Mouse (Mus musculus) MEL (cell line): ENCODE data around the gene 1700042G07Rik. TPM values are rescaled to one million over a fixed set of nuclear protein-coding genes. Genes with fewer than 3 reads are reported as not detected.

Experiments
- DNase-seq: peaks from one replicate; pipeline ENCODE4 v3.0.0; 2011; ENCODE audit warnings: low read depth, low spot score
- H3K27ac ChIP-seq: 2 replicates; pipeline ENCODE4 v1.5.1; 2012; ENCODE audit warnings: low read depth, mild to moderate bottlenecking, control low read depth, low read length, moderate library complexity; ENCODE audit not compliant: control insufficient read depth
- H3K27me3 ChIP-seq, 2 experiments: fragments of 150-350 bp in 1 of 2; sonication (generic) in 1 of 2; 2 replicates each; pipeline ENCODE4 v1.6.1; 2012; ENCODE audit warnings: low read length in 2 of 2, mild to moderate bottlenecking in 2 of 2, improper control_type of control experiment in 1 of 2, moderate library complexity in 1 of 2; ENCODE audit not compliant: insufficient read depth in 2 of 2, control insufficient read depth in 1 of 2
- H3K36me3 ChIP-seq, 2 experiments: 2 replicates each; pipeline ENCODE4 v1.6.1; 2012 to 2014; ENCODE audit warnings: low read length in 2 of 2, improper control_type of control experiment in 1 of 2, inconsistent platforms in 1 of 2, mild to moderate bottlenecking in 1 of 2; ENCODE audit not compliant: insufficient read depth in 2 of 2, control insufficient read depth in 1 of 2
- H3K4me1 ChIP-seq, 2 experiments: fragments of 150-350 bp in 1 of 2; sonication (generic) in 1 of 2; 2 replicates each; pipeline ENCODE4 v1.6.1; 2012; ENCODE audit warnings: low read length in 2 of 2, improper control_type of control experiment in 1 of 2, mild to moderate bottlenecking in 1 of 2; ENCODE audit not compliant: insufficient read depth in 2 of 2, control insufficient read depth in 1 of 2
- H3K4me3 ChIP-seq, 2 experiments: fragments of 150-350 bp in 1 of 2; sonication (generic) in 1 of 2; 2 replicates each; pipeline ENCODE4 v1.5.1; 2012; ENCODE audit warnings: low read depth in 2 of 2, low read length in 2 of 2, mild to moderate bottlenecking in 2 of 2, moderate library complexity in 2 of 2, control low read depth in 1 of 2, improper control_type of control experiment in 1 of 2; ENCODE audit not compliant: control insufficient read depth in 1 of 2, insufficient read depth in 1 of 2
- H3K79me2 ChIP-seq: 2 replicates; pipeline ENCODE4 v1.6.1; 2012; ENCODE audit warnings: mild to moderate bottlenecking, low read length, moderate library complexity; ENCODE audit not compliant: control insufficient read depth, poor library complexity, insufficient read depth
- H3K9ac ChIP-seq: 2 replicates; pipeline ENCODE4 v1.6.1; 2012; ENCODE audit warnings: low read depth, mild to moderate bottlenecking, control low read depth, low read length, moderate library complexity; ENCODE audit not compliant: control insufficient read depth, poor library complexity, severe bottlenecking
- H3K9me3 ChIP-seq: fragments of 150-350 bp; sonication (generic); replicated peaks from 2 replicates; pipeline ENCODE4 v1.6.1; 2012; ENCODE audit warnings: mild to moderate bottlenecking, low read length, improper control_type of control experiment, moderate library complexity; ENCODE audit not compliant: insufficient read depth
- CHD2 ChIP-seq: IDR thresholded peaks from 2 replicates; pipeline ENCODE4 v1.6.1; 2011; ENCODE audit warnings: low read length, improper control_type of control experiment
- CTCF ChIP-seq, 3 experiments: IDR thresholded peaks in 2 of 3; conservative IDR thresholded peaks in 1 of 3; 2 replicates each; pipeline ENCODE4 v1.5.1; 2011 to 2012; ENCODE audit warnings: low read length in 3 of 3, low read depth in 2 of 3, mild to moderate bottlenecking in 2 of 3, improper control_type of control experiment in 1 of 3, inconsistent platforms in 1 of 3, mixed read lengths in 1 of 3, moderate library complexity in 1 of 3; ENCODE audit not compliant: control insufficient read depth in 1 of 3, insufficient read depth in 1 of 3, poor library complexity in 1 of 3, severe bottlenecking in 1 of 3
- EP300 ChIP-seq, 2 experiments: IDR thresholded peaks; 2 replicates each; pipeline ENCODE4 v1.6.1; 2011; ENCODE audit warnings: improper control_type of control experiment in 2 of 2, low read length in 2 of 2, low read depth in 1 of 2, mild to moderate bottlenecking in 1 of 2
- GATA1 ChIP-seq: IDR thresholded peaks from 2 replicates; pipeline ENCODE4 v1.6.1; 2011; ENCODE audit warnings: low read depth, low read length, improper control_type of control experiment
- MAX ChIP-seq: IDR thresholded peaks from 2 replicates; pipeline ENCODE4 v1.6.1; 2011; ENCODE audit warnings: low read length, improper control_type of control experiment
- MAZ ChIP-seq: IDR thresholded peaks from 2 replicates; pipeline ENCODE4 v1.6.1; 2012; ENCODE audit warnings: low read depth, mild to moderate bottlenecking, inconsistent platforms, low read length, improper control_type of control experiment
- MXI1 ChIP-seq: IDR thresholded peaks from 2 replicates; pipeline ENCODE4 v1.6.1; 2011; ENCODE audit warnings: mild to moderate bottlenecking, low read depth, low read length, improper control_type of control experiment
- MYC ChIP-seq: IDR thresholded peaks from 2 replicates; pipeline ENCODE4 v1.6.1; 2011; ENCODE audit warnings: low read depth, mild to moderate bottlenecking, low read length, improper control_type of control experiment, moderate library complexity
- NELFE ChIP-seq: IDR thresholded peaks from 2 replicates; pipeline ENCODE4 v1.6.1; 2011; ENCODE audit warnings: low read depth, low read length, improper control_type of control experiment
- NRF1 ChIP-seq: IDR thresholded peaks from 2 replicates; pipeline ENCODE4 v1.6.1; 2014; ENCODE audit warnings: low read depth, mild to moderate bottlenecking, inconsistent platforms, low read length, improper control_type of control experiment, moderate library complexity; ENCODE audit not compliant: poor library complexity, insufficient read depth, severe bottlenecking
- POLR2AphosphoS2 ChIP-seq: IDR thresholded peaks from 2 replicates; pipeline ENCODE4 v1.6.1; 2011; ENCODE audit warnings: low read length, improper control_type of control experiment
- RAD21 ChIP-seq: IDR thresholded peaks from 2 replicates; pipeline ENCODE4 v1.6.1; 2011; ENCODE audit warnings: mild to moderate bottlenecking, low read depth, low read length, improper control_type of control experiment
- SIN3A ChIP-seq: IDR thresholded peaks from 2 replicates; pipeline ENCODE4 v1.6.1; 2012; ENCODE audit warnings: low read length, improper control_type of control experiment, inconsistent platforms
- TAL1 ChIP-seq: IDR thresholded peaks from 2 replicates; pipeline ENCODE4 v1.6.1; 2012; ENCODE audit warnings: mild to moderate bottlenecking, inconsistent platforms, low read length, moderate library complexity, mixed read lengths
- TBP ChIP-seq: IDR thresholded peaks from 2 replicates; pipeline ENCODE4 v1.8.0; 2011; ENCODE audit warnings: low read depth, low read length, improper control_type of control experiment
- TCF12 ChIP-seq: IDR thresholded peaks from 2 replicates; pipeline ENCODE4 v1.6.1; 2014; ENCODE audit warnings: low read depth, mild to moderate bottlenecking, inconsistent platforms, low read length, improper control_type of control experiment, moderate library complexity
- UBTF ChIP-seq: IDR thresholded peaks from 2 replicates; pipeline ENCODE4 v1.6.1; 2012; ENCODE audit warnings: low read depth, mild to moderate bottlenecking, inconsistent platforms, low read length, improper control_type of control experiment, moderate library complexity, borderline replicate concordance; ENCODE audit not compliant: insufficient read depth
- USF1 ChIP-seq: IDR thresholded peaks from 2 replicates; pipeline ENCODE4 v1.6.1; 2014; ENCODE audit warnings: low read depth, mild to moderate bottlenecking, inconsistent platforms, low read length, improper control_type of control experiment, moderate library complexity
- USF2 ChIP-seq, 2 experiments: IDR thresholded peaks; 2 replicates each; pipeline ENCODE4 v1.6.1; 2011 to 2012; ENCODE audit warnings: improper control_type of control experiment in 2 of 2, low read length in 2 of 2, borderline replicate concordance in 1 of 2, inconsistent platforms in 1 of 2, low read depth in 1 of 2, mild to moderate bottlenecking in 1 of 2; ENCODE audit not compliant: insufficient read depth in 1 of 2
- ZC3H11A ChIP-seq: IDR thresholded peaks from 2 replicates; pipeline ENCODE4 v1.6.1; 2012; ENCODE audit warnings: low read depth, mild to moderate bottlenecking, inconsistent platforms, low read length, improper control_type of control experiment
- ZKSCAN1 ChIP-seq: IDR thresholded peaks from 2 replicates; pipeline ENCODE4 v1.6.1; 2012; ENCODE audit warnings: low read depth, mild to moderate bottlenecking, inconsistent platforms, low read length, improper control_type of control experiment, moderate library complexity
- polyA plus RNA-seq, 2 experiments: library from polyadenylated mRNA; stranded (reverse) in 1 of 2; unstranded in 1 of 2; fragments of >175 nt in 1 of 2; fragments of >200 nt in 1 of 2; gene quantifications; 2 replicates each; pipeline versions ENCODE4 v1.2.1 to v1.2.4; 2012; ENCODE audit warnings: low replicate concordance in 2 of 2, low read depth in 1 of 2; ENCODE audit not compliant: insufficient read length in 2 of 2, insufficient read depth in 1 of 2, missing spikeins in 1 of 2
- total RNA-seq: library from RNA; depleted of rRNA; stranded (reverse); fragments of 300-350 nt; gene quantifications from 2 replicates; pipeline ENCODE4 v1.2.3, GENCODE M21; 2012

Gene 1700042G07Rik
- total and polyA plus RNA-seq, 3 experiments = not detected

DNA sequence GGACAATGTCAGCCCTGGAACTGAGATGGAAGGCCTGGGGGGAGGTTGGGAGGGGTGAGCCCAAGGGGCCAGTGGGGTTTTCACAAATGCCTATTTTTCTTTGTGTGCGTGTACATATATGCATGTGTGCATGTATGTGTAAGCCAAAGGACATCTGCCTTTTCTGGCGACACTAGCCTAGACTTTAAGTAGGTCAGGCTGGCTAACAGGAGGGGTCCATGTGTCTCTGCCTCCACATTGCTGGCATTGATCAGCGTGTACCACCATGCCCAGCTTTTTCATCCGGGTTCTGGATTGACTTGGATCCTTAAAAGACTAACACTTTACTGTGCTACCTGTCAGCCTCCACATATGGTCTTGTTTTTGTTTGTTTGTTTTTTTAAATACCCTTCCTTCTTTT lies 580 bp downstream of the 1700042G07Rik start:
- Histone ChIP-seq H3K27me3 (no peaks in the 10 kb centered on the region), H3K4me3 (no peak overlapping the region), H3K79me2 (no peaks in the 10 kb centered on the region), H3K4me1 (peaks cover 2 to 23% of the 10 kb centered on the region in 2 experiments; a peak in 2 of 4 replicates), H3K9ac (no peak overlapping the region), H3K27ac (no peak overlapping the region)
- DNase-seq = no peak
- TF ChIP-seq MYC = no peak
- no peak for TF ChIP-seq SIN3A
- TF ChIP-seq, all 39 proteins: peak for 0
- H3K36me3 ChIP-seq = peaks cover 0 to 13% of the 10 kb centered on the region in 2 experiments; a peak in 2 of 4 replicates
- H3K9me3 ChIP-seq = no peaks in the 10 kb centered on the region

DNA sequence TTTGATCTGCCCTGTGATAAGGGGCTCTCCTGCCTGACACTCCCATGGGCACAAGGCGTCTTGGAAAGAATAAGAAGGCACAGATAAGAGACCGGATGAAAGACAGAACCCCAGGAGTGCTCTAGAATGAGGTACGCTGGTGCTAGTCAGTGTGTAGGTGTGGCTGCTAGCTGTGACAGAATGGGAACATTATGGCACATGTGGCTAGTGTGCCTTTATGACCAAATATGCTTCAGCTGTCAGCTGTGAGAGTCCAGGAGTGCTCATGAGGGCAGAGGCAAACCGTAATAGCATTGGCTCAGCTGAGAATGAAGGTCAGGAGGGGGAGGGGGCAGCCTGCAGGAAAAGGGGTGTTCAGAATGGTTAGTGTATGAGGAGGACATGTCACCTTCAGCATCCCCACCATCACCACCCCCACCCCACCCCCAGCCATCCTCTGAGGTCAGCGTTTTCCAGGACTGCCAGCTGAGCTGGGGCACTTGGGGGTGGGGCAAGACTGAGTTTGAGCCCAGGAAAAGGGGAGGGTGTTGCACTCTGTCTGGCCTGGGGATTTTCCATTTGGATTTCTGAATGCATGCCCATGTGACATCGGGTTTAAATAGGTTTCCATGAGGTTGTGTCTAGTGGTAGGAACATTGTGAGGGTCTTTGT lies 1.4 kb downstream of the 1700042G07Rik start:
- H3K27me3 ChIP-seq = no peaks in the 10 kb centered on the region
- no peak overlapping the region for H3K4me3 ChIP-seq
- 0 out of 2 replicates have a peak, but pooled peaks have one; percentile 16 for TF ChIP-seq GATA1
- TF ChIP-seq EP300 (IDR thresholded peaks at IDR 0.05; ENCODE audit: low read depth in 1 of 2, low read length in 2 of 2) = no peak
- H3K9ac ChIP-seq = no peak overlapping the region
- DNase-seq = no peak
- peaks cover 0 to 12% of the 10 kb centered on the region in 2 experiments; a peak in 2 of 4 replicates for H3K36me3 ChIP-seq
- no peaks in the 10 kb centered on the region for H3K9me3 ChIP-seq
- peaks cover 2 to 22% of the 10 kb centered on the region in 2 experiments; a peak in 2 of 4 replicates for H3K4me1 ChIP-seq
- no peaks in the 10 kb centered on the region for H3K79me2 ChIP-seq
- H3K27ac ChIP-seq = no peak overlapping the region

DNA sequence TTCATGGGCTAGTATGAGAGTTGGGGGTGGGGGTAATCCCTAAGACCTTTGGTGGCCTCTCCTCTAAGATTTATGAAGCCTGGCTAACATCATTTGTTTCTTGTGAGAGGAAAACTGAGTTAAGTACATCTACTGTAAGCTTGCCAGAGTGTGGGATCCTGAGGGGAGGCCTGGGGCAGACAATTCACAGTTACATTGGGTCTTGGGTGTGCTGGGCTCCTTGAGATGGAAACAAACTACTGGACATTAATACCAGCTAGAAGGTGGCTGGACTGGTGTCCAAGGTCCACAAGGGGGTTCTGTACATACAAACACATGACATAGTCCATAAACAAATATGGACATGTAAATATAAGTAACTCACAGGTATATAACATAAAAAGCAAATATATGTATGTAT lies 2.0 kb downstream of the 1700042G07Rik start:
- H3K27ac ChIP-seq = no peak overlapping the region
- no peaks in the 10 kb centered on the region for H3K27me3 ChIP-seq
- no peak overlapping the region for H3K9ac ChIP-seq
- peaks cover 0 to 12% of the 10 kb centered on the region in 2 experiments; a peak in 2 of 4 replicates for H3K36me3 ChIP-seq
- peaks cover 2 to 22% of the 10 kb centered on the region in 2 experiments; a peak in 2 of 4 replicates for H3K4me1 ChIP-seq
- TF ChIP-seq CTCF (IDR thresholded peaks at IDR 0.05 in 2 of 3, conservative IDR thresholded peaks at IDR 0.05 in 1 of 3; ENCODE audit: control insufficient read depth in 1 of 3, insufficient read depth in 1 of 3, low read depth in 2 of 3, low read length in 3 of 3, poor library complexity in 1 of 3, severe bottlenecking in 1 of 3) = no peak
- TF ChIP-seq TBP = no peak
- no peak for TF ChIP-seq ZKSCAN1
- TF ChIP-seq SIN3A = no peak
- no peak for TF ChIP-seq UBTF
- TF ChIP-seq MXI1 = no peak
- TF ChIP-seq RAD21 = no peak
- TF ChIP-seq NELFE = no peak
- no peak for TF ChIP-seq TCF12
- TF ChIP-seq MAZ = no peak
- no peak for TF ChIP-seq EP300 (IDR thresholded peaks at IDR 0.05; ENCODE audit: low read depth in 1 of 2, low read length in 2 of 2)
- TF ChIP-seq POLR2AphosphoS2 = no peak
- no peak for TF ChIP-seq MAX
- TF ChIP-seq USF2 (IDR thresholded peaks at IDR 0.05; ENCODE audit: borderline replicate concordance in 1 of 2, insufficient read depth in 1 of 2, low read depth in 1 of 2, low read length in 2 of 2) = no peak
- no peak for TF ChIP-seq USF1
- no peak for TF ChIP-seq CHD2
- no peak for TF ChIP-seq TAL1
- TF ChIP-seq NRF1 = no peak
- no peak for TF ChIP-seq ZC3H11A
- H3K4me3 ChIP-seq = no peak overlapping the region
- no peaks in the 10 kb centered on the region for H3K79me2 ChIP-seq
- no peak for DNase-seq
- no peaks in the 10 kb centered on the region for H3K9me3 ChIP-seq
